Mouse (Mus musculus): ENCODE measurements at regions not wholly inside any gene's neighbourhood (a gene's known extent, or its start where the extent isn't known, plus 50 kb on each side); places are given as distances from the start of the nearest gene placed in this dataset.

Small RNA genes lying in the stretch of these regions (microRNA-seq; reads per million reads assigned to microRNA genes)
- 0 reads per million in 2 experiments for gene Gm24462

Measured in adrenal gland, postnatal 14 days (tissue).